Mouse (Mus musculus): ENCODE measurements around the gene Abi2. TPM values are rescaled to one million over a fixed set of nuclear protein-coding genes. Genes with fewer than 3 reads are reported as not detected.
A peak's percentile ranks its signal among the peaks of the same experiment; 100 is the strongest.
"Not testable (repeated sequence)": the region's sequence is repeated elsewhere in the genome, so short reads cannot be mapped to it uniquely, and the experiment has no call there.

Gene Abi2
- 36.4 and 44.2 TPM in 2 replicates for total RNA-seq (2017)

DNA sequence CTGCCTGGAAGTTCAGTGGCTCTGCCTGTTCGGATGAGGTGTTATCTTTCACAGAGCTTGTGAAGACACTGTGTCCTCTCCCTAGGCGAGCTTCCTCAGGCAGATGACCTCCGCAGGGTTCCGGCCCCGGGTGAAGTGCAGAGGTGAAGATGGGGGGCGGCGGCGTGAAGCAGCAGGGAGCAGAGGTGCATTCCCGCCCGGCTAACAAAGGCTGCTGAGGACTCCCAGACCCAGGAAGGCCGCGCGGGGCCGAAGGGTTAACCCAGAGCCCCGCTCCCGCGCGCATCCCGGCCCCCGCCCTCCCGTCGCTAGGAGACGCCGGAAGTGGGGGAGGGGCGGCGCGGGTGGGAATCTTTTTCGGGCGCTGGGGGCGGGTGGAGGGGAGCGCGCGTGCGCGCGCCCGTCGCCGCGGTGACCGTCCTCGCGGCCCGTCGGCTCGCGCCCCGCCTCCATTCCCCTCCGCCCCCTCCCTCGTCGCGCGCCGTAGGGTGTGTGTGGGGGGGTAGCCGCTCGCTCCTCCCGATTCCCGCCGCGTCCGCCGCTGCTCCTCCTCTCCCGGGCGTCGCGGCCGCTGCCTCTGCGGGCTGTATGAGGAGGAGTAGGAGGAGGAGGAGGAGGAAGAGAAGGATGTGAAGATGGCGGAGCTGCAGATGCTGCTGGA, at the start of gene Abi2:
Gene Abi2, plus strand, starts transcription at position 452 of the 661 bp plus-strand sequence.
- peak; percentile 61 to 70 for ATAC-seq (replicated peaks in 1 of 2; ENCODE audit: insufficient read depth in 1 of 2, low FRiP score in 2 of 2, low TSS enrichment in 1 of 2, low read depth in 1 of 2, poor library complexity in 2 of 2, severe bottlenecking in 2 of 2)

DNA sequence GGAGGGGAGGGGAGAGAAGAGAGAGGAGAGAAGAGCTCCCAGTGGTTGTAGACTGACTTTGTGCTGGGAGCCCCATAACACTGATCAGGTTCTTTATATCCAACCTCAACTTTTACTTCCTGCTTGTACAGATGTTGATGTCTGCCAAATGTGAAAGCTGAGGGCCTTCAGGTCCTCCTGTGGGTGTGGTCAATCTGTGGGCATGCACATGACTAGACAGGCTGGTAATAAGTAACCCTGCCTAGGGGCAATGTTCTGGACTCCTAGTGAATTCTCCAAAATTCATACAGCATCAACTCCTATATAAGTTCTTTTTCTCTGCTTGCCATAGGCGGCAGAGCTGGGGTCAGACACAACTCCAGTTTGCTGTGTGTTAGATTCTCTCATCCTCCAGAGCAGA, 47.8 kb upstream of the Abi2 start:
- no peak for ATAC-seq (replicated peaks in 1 of 2; ENCODE audit: insufficient read depth in 1 of 2, low FRiP score in 2 of 2, low TSS enrichment in 1 of 2, low read depth in 1 of 2, poor library complexity in 2 of 2, severe bottlenecking in 2 of 2)

DNA sequence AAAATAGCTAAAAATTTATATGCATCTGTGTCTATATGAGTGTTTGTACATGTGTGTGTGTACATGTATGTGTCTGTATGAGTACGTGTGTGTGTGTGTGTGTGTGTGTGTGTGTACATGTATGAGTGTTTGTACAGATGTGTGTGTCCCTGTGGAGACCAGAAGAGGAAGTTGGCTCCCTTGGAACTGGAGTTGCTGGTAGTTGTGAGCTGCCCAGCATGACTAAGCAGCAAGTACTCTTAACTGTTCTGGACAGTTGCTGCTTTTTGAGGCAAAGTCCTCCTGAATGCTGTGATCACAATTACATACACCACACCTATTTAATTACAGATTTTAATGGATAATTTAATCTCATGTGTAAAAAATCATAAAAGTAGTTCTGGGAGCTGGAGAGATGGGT, 32.9 kb upstream of the Abi2 start:
- no peak for ATAC-seq (replicated peaks in 1 of 2; ENCODE audit: insufficient read depth in 1 of 2, low FRiP score in 2 of 2, low TSS enrichment in 1 of 2, low read depth in 1 of 2, poor library complexity in 2 of 2, severe bottlenecking in 2 of 2)

DNA sequence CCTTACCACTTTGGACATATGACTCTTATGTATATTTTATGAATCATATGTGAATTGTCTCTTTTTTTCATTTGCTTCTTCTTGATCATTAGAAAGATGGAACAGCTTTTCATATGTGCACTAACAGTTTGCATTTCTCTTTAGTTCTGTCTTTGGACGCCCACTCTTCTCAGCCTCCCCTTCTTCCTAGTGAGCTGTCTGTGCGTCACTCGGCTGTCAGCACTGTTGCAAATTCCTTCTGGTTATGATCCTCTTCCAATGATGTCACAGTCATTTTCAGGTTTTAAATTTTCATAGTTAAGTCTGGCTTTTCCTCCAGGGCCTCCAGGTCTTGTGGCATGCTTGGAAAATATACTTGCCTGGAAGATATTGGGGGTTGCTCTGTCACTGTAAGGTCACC, 27.5 kb upstream of the Abi2 start:
- no peak for ATAC-seq (replicated peaks in 1 of 2; ENCODE audit: insufficient read depth in 1 of 2, low FRiP score in 2 of 2, low TSS enrichment in 1 of 2, low read depth in 1 of 2, poor library complexity in 2 of 2, severe bottlenecking in 2 of 2)

DNA sequence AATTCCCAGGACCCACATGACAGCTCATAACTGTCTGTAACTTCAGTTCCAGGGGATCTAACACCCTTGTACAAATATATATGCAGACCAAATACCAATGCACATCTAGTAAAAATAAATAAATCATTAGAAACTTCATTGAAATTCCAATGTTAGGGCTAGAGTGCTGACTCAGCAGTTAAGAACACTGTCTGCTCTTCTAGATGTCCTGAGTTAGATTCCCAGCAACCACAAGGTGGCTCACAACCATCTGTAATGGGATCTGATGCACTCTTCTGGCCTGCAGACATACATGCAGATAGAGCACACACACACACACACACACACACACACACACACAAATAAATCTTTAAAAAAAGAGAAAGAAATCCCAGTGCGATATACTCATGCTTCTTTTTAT, 4.6 kb upstream of the Abi2 start:
- no peak for ATAC-seq (replicated peaks in 1 of 2; ENCODE audit: insufficient read depth in 1 of 2, low FRiP score in 2 of 2, low TSS enrichment in 1 of 2, low read depth in 1 of 2, poor library complexity in 2 of 2, severe bottlenecking in 2 of 2)

DNA sequence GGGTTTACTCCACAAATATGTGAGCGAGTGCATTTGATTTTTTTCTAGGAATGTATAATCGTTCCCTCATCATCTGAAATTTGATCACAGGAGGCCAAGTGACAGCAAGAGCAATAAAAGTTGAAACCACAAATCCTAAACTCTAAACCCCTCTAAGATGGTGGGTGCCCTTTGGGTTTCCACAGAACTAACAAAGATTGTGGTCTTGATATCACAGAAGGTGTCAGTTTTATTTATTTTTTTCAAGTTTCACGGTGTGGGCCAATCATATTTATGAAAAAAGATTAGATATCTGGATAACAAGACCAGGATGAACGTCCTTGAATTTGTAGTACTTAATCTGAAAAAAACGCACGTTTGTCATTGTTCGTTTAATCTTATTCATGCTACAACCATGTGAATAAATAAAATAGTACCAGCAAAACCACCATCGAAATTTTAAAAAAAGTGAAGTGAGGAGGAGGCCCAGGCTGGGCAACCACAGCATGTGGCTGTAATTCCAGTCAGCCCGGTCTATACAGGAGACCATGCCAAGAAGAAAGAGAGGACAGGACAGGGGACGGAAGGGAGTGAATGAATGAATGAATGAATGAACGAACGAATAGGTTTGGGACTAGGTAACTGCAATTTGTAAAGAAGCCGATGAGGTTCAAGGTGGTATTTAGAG, 785 bp upstream of the Abi2 start:
- ATAC-seq (replicated peaks in 1 of 2; ENCODE audit: insufficient read depth in 1 of 2, low FRiP score in 2 of 2, low TSS enrichment in 1 of 2, low read depth in 1 of 2, poor library complexity in 2 of 2, severe bottlenecking in 2 of 2), result peak in 1 of 2 experiments; percentile 5; a peak in 1 of 4 replicates

DNA sequence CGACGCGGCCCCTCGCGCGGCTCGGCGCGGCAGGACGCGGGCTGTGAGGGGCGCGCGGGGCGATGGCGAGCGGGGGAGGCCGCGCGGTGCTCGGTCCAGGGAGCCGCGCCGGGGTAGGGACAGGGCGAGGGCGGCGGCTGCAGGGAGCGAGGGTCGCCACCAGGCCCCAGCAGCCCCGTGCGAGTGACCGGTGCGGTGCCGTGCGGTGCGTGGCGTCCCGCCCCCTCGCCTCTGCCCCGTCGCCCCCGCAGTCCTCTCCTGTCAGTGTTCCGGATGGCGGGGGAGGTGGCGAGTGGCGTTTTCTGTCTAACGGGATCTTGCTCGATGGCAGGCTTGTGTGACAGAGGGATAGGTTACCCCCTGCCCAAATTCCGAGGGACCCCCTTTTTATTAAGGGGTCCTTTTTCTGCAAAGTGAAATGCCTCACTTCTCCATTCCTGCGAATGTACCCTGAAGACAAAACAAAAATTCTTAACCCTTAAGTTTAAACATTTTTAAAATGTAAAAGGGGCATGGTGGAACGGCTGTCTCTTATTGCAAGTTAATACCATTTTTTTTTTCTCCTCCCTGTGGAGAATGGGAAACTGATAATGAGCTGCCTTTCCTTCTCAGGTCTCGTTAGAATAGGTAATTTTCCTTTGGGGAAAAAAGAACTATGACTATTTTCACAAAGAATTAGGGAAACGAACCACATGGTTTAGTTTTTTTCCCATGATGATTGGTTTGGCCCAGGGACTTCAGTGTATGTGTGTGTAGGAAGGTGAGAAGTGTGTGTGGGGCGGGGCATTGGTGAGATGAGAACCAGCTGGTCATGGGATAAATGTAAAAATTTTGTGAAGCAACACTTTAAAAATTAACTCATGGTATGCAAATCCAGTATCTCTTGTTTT, 754 bp downstream of the Abi2 start:
- ATAC-seq (replicated peaks in 1 of 2; ENCODE audit: insufficient read depth in 1 of 2, low FRiP score in 2 of 2, low TSS enrichment in 1 of 2, low read depth in 1 of 2, poor library complexity in 2 of 2, severe bottlenecking in 2 of 2), result peak; percentile 13 to 41; a peak in 1 of 4 replicates

DNA sequence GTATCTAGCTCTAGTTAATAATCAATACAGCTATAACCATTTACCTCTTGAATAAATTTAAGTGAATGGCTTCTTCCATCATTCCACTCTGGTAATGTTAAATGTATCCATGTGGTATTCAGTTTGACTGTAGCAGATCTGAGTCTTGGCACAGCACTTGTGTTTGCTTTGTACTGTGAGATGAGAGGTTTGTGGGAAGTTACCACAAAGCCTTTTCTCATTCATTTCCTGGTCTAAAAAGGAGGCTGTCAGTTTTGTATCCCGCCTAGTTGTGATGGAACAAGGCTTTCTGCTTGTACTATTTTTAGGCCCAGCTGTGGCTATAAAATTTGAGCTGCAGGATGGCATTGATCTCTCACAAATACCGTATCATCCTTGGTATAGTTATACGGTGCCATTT, 7.3 kb downstream of the Abi2 start:
- peak; percentile 62; a peak in 3 of 4 replicates for ATAC-seq (replicated peaks in 1 of 2; ENCODE audit: insufficient read depth in 1 of 2, low FRiP score in 2 of 2, low TSS enrichment in 1 of 2, low read depth in 1 of 2, poor library complexity in 2 of 2, severe bottlenecking in 2 of 2)

DNA sequence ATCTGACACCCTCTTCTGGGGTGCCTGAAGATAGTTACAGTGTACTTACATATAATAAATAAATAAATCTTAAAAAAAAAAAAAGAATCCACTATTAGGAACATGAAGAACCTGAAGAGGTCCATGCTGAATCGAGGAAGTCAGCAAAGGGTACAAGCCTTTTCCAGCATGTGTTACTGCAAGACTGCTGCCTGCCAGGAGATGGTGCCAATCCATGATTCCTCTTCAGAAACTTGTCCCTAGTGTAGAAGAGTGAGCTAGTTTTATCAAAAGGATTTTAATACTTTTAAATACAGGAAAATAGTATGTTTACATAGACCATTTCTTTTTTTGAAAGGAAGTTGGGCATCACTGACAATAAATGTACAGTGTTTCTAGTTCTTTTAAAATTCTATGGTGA, 14.5 kb downstream of the Abi2 start:
- ATAC-seq (replicated peaks in 1 of 2; ENCODE audit: insufficient read depth in 1 of 2, low FRiP score in 2 of 2, low TSS enrichment in 1 of 2, low read depth in 1 of 2, poor library complexity in 2 of 2, severe bottlenecking in 2 of 2), result no peak

DNA sequence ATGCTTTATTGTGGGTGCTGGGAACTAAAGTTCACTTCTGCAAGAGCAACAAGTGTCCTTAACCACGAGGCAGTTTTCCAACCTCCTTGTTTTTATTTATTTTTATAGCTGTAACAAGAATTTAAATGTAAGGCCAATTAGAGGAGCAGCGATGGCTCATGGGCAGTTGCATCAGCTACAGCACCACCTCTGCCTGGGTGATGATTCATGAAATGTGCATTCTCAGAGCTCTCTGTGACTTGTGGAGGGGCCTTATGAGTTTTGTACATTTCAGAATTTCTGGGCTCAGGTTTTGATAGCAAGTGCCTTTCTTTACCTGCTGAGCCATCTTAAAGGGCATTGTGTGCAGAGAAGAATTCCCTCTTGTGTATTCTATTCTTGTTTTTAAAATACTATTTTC, 18.9 kb downstream of the Abi2 start:
- no peak for ATAC-seq (replicated peaks in 1 of 2; ENCODE audit: insufficient read depth in 1 of 2, low FRiP score in 2 of 2, low TSS enrichment in 1 of 2, low read depth in 1 of 2, poor library complexity in 2 of 2, severe bottlenecking in 2 of 2)

DNA sequence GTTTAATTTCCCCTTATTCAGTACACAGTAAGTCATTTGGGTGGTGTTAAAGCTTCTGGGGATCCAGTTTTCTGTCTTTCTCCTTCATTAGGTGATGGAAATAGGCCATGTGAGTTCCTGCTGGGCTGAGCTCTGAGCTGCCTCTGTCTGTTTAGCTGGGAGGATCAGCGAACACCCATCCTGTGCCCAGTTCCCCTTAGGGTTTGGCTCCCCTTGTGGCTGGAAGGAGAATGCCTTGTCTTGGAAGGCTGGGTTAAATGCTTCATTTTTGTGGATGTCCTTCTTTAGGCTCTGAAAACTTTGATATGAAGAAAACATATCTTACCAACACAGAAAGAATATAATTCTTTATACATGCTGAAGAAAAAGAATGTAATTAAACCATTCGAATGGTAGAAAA, 19.5 kb downstream of the Abi2 start:
- peak; percentile 71 to 89 for ATAC-seq (replicated peaks in 1 of 2; ENCODE audit: insufficient read depth in 1 of 2, low FRiP score in 2 of 2, low TSS enrichment in 1 of 2, low read depth in 1 of 2, poor library complexity in 2 of 2, severe bottlenecking in 2 of 2)

DNA sequence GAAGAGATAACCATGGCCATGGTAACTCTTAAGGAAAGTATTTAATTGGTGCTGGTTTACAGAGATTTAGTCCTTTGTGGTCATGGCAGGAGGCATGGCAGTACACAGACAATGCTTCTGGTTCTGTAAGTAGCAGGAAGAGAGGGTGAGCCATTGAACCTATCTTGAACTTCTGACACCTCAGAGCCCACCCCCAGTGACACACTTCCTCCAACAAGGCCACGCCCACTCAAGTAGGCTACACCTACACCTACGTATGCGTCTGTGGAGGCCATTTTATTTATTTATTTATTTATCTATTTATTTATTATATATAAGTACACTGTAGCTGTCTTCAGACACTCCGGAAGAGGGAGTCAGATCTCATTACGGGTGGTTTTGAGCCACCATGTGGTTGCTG, 22.1 kb downstream of the Abi2 start:
- no peak for ATAC-seq (replicated peaks in 1 of 2; ENCODE audit: insufficient read depth in 1 of 2, low FRiP score in 2 of 2, low TSS enrichment in 1 of 2, low read depth in 1 of 2, poor library complexity in 2 of 2, severe bottlenecking in 2 of 2)

DNA sequence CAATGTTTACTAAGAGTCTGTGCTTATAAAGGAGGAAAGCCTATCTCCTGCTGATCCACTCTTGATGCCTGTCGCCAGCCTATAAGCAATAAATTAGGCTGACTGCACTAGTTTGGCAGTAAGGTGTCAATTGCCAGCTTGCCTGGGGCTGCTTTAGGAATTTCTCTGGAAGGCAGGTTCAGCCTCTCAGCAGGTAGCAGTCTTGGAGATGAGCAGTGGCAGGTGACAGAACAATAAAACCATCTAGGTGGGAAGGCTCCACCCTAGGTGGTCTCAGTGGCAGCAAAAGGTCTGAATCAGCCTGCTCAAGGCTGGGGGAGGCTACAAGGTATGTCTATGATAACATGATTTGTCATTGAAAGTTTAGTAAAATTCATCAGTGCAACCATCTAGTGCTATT, 23.1 kb downstream of the Abi2 start:
- no peak for ATAC-seq (replicated peaks in 1 of 2; ENCODE audit: insufficient read depth in 1 of 2, low FRiP score in 2 of 2, low TSS enrichment in 1 of 2, low read depth in 1 of 2, poor library complexity in 2 of 2, severe bottlenecking in 2 of 2)

DNA sequence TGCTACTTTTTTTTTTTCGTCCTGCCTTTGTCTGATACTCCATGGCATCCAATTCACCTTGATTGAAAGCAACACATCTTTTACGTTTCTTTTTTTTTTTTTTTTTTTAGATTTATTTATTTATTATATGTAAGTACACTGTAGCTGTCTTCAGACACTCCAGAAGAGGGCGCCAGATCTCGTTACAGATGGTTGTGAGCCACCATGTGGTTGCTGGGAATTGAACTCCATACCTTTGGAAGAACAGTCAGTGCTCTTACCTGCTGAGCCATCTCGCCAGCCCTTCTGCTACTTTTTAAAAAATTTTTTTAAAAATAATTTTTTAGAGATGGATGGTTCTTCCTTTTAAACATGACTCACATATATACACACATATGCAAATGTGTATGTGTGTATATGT, 32.0 kb downstream of the Abi2 start:
- ATAC-seq (replicated peaks in 1 of 2; ENCODE audit: insufficient read depth in 1 of 2, low FRiP score in 2 of 2, low TSS enrichment in 1 of 2, low read depth in 1 of 2, poor library complexity in 2 of 2, severe bottlenecking in 2 of 2), result not testable (repeated sequence)

DNA sequence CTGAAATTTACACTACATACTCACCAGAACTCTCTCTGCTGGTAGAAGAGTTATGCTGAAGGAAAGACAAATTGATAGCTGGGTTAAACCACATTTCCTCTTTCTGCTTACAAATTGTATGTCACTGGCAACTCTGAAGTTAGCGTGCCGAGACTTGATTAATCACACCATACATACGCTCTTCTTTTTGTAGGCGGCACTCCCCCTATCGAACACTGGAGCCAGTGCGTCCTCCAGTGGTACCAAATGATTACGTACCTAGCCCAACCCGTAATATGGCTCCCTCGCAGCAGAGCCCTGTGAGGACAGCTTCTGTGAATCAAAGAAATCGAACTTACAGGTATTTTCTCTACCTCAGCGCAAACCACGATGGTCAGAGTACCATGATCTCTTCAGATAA, 37.6 kb downstream of the Abi2 start:
- peak; percentile 86 to 94 for ATAC-seq (replicated peaks in 1 of 2; ENCODE audit: insufficient read depth in 1 of 2, low FRiP score in 2 of 2, low TSS enrichment in 1 of 2, low read depth in 1 of 2, poor library complexity in 2 of 2, severe bottlenecking in 2 of 2)

DNA sequence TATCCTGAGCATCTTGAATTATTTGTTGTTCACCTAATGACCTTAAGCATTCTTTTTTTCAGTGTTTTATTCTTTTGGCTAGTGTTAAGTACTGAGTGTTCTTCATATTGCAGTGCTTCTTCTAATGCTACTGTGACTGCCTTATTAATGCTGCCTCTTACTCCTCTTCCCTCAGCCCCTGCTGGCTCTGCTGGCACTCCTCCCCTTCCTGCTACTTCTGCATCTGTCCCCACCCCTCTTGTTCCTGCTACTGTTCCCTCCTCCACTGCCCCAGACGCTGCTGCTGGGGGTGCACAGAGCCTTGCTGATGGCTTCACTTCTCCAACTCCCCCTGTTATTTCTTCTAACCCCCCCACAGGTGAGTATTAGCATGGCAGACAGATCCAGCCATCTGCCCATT, 40.5 kb downstream of the Abi2 start:
- ATAC-seq (replicated peaks in 1 of 2; ENCODE audit: insufficient read depth in 1 of 2, low FRiP score in 2 of 2, low TSS enrichment in 1 of 2, low read depth in 1 of 2, poor library complexity in 2 of 2, severe bottlenecking in 2 of 2), result no peak

DNA sequence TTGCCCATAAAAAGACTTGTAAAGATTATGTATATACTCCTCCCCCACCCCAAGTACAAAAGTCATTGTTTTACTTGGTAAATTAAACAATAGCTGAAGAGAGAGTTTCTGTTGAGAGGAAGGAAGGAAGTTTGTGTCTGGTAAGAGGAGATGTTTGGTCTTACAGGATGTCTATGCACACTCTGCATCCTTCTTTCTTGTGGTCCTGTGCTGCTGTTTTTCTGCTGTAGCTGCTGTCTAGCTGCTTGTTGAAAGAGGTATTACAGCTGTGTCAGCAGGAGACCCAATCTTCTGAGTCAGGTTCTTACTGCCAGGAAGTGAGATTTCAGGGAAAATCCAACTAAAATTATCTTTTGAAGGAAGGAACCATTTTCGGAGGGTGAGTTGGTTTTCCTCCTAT, 51.2 kb downstream of the Abi2 start:
- ATAC-seq (replicated peaks in 1 of 2; ENCODE audit: insufficient read depth in 1 of 2, low FRiP score in 2 of 2, low TSS enrichment in 1 of 2, low read depth in 1 of 2, poor library complexity in 2 of 2, severe bottlenecking in 2 of 2), result peak in 1 of 2 experiments; percentile 37; a peak in 1 of 4 replicates

DNA sequence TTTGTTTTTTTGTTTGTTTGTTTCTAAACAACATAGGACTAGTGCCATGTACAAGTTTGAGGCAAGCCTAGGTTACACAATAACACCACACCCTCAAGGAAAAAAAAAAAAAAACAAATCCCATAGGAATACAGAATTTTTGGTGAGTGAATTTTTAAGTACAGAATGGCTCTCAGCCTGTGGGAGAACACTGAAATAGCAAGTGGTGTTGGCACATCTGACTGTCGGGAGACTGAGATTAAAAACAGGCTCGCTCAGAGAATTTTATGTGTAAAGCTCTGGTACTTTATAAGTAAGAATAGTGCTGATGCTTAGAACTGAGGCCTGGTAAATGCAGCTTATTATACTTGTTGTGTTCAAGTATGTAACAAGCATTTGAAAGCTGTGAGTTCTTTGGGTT, 60.1 kb downstream of the Abi2 start:
- ATAC-seq (replicated peaks in 1 of 2; ENCODE audit: insufficient read depth in 1 of 2, low FRiP score in 2 of 2, low TSS enrichment in 1 of 2, low read depth in 1 of 2, poor library complexity in 2 of 2, severe bottlenecking in 2 of 2), result no peak

Data from hematopoietic stem cell, adult 5-6 weeks (primary cell).